Mouse (Mus musculus): ENCODE data around the gene Zfyve19. TPM values are rescaled to one million over a fixed set of nuclear protein-coding genes. Genes with fewer than 3 reads are reported as not detected.

The Zfyve19 gene
- polyA plus RNA-seq, 1 experiment from 2014 or later, result 50.8 TPM

DNA sequence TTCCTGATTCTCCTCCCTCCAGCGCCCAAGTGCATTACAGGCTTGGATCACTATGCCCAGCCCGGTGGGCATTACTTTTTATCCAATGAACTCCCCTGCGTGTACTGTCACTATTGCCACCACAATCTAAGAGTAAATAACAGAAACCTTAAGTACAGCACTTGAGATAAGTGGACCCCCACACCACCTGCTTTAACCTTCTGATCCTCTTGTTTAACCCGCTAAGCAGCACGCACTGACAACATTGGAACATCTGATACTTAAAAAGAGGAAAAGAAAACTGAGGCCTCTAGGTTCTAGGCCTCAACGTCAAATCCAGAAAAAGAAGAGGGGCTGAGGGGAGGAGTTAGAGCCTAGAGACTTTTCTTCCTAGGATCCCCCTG lies 465 bp upstream of the Zfyve19 start:
- ATAC-seq (ENCODE audit: low read depth), result peak; percentile 1; the same call in 1 of the 2 replicates
- WGBS, result 10% methylated on average over 6 of the region's 6 CpGs
- H3K4me2 ChIP-seq (ENCODE audit: low read depth, low read length), result peak overlapping the region; percentile 53
- H3K36me3 ChIP-seq (ENCODE audit: control insufficient read depth, insufficient read depth, low read length), result peaks cover 9% of the 10 kb centered on the region
- H3K4me1 ChIP-seq (replicated peaks; ENCODE audit: control insufficient read depth, insufficient read depth, low read length), result peaks cover 16% of the 10 kb centered on the region
- H3K27me3 ChIP-seq (ENCODE audit: control insufficient read depth, insufficient read depth, low read depth, low read length), result no peaks in the 10 kb centered on the region
- peak overlapping the region; percentile 77 for H3K9ac ChIP-seq (ENCODE audit: low read length)
- peak overlapping the region; percentile 86 for H3K4me3 ChIP-seq (ENCODE audit: low read length)
- no peaks in the 10 kb centered on the region for H3K9me3 ChIP-seq (ENCODE audit: control insufficient read depth, low read length)
- H3K27ac ChIP-seq (ENCODE audit: low read length), result peak overlapping the region; percentile 91

GRCm38 (mm10) chr2:119209176-119209507 lies 725 bp downstream of the Zfyve19 start:
- peak overlapping the region; percentile 86 for H3K4me3 ChIP-seq (ENCODE audit: low read length)
- no peaks in the 10 kb centered on the region for H3K9me3 ChIP-seq (ENCODE audit: control insufficient read depth, low read length)
- peak overlapping the region; percentile 81 for H3K9ac ChIP-seq (ENCODE audit: low read length)
- H3K4me1 ChIP-seq (replicated peaks; ENCODE audit: control insufficient read depth, insufficient read depth, low read length), result peaks cover 10% of the 10 kb centered on the region
- ATAC-seq (ENCODE audit: low read depth), result no peak
- peak overlapping the region; percentile 75 for H3K27ac ChIP-seq (ENCODE audit: low read length)
- H3K27me3 ChIP-seq (ENCODE audit: control insufficient read depth, insufficient read depth, low read depth, low read length), result no peaks in the 10 kb centered on the region
- 2% methylated on average over 13 of the region's 13 CpGs for WGBS
- peak overlapping the region; percentile 81 for H3K4me2 ChIP-seq (ENCODE audit: low read depth, low read length)
- H3K36me3 ChIP-seq (ENCODE audit: control insufficient read depth, insufficient read depth, low read length), result peaks cover 13% of the 10 kb centered on the region

GRCm38 (mm10) chr2:119229775-119230704 lies 21.6 kb downstream of the Zfyve19 start, which contains the start of gene Ppp1r14d:
Ppp1r14d (minus strand) TSS chr2:119229906.
- no peak within 1 kb of the TSS for H3K4me3 ChIP-seq (ENCODE audit: low read length)
- no peak within 1 kb of the TSS for H3K27ac ChIP-seq (ENCODE audit: low read length)
- H3K4me2 ChIP-seq (ENCODE audit: low read depth, low read length), result no peak within 1 kb of the TSS
- no peaks in the 10 kb centered on the region for H3K27me3 ChIP-seq (ENCODE audit: control insufficient read depth, insufficient read depth, low read depth, low read length)
- WGBS, result 59% methylated on average over 6 of the region's 6 CpGs
- no peak within 1 kb of the TSS for H3K9ac ChIP-seq (ENCODE audit: low read length)
- no peaks in the 10 kb centered on the region for H3K9me3 ChIP-seq (ENCODE audit: control insufficient read depth, low read length)
- no peaks in the 10 kb centered on the region for H3K36me3 ChIP-seq (ENCODE audit: control insufficient read depth, insufficient read depth, low read length)
- H3K4me1 ChIP-seq (replicated peaks; ENCODE audit: control insufficient read depth, insufficient read depth, low read length), result no peaks in the 10 kb centered on the region
- no peak for ATAC-seq (ENCODE audit: low read depth)

DNA sequence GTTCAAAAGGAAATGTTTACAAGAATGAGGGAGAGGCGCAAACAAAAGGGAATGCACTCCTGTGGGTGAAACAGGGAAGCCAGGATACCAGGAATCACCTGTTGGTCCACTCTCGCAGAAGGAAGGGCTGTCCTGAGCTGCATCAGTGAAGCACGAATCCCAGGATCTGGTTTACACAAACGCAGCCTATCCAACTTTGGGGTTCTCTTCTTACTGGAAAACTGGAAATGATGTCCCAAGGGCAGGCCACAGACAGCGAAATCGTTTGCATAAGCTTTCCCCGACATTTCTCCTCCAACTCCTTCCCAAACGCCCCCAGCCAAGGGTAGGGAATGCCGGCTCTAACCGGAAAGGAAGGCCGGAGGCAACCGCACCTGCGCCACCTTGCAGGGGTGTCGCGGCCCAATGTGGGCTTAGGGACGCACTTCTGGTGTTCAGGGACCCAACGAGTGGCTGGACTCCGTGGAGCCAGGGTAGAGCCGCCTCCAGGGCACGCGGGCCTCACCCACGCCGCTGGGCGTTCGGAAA lies 28.3 kb downstream of the Zfyve19 start:
- WGBS, result 6% methylated on average over 22 of the region's 25 CpGs
- peak overlapping the region; percentile 71 for H3K4me2 ChIP-seq (ENCODE audit: low read depth, low read length)
- no peaks in the 10 kb centered on the region for H3K9me3 ChIP-seq (ENCODE audit: control insufficient read depth, low read length)
- H3K27ac ChIP-seq (ENCODE audit: low read length), result peak overlapping the region; percentile 79
- H3K27me3 ChIP-seq (ENCODE audit: control insufficient read depth, insufficient read depth, low read depth, low read length), result peaks cover 35% of the 10 kb centered on the region
- peaks cover 6% of the 10 kb centered on the region; the same call in 1 of the 2 replicates for H3K4me1 ChIP-seq (replicated peaks; ENCODE audit: control insufficient read depth, insufficient read depth, low read length)
- peak; percentile 58 for ATAC-seq (ENCODE audit: low read depth)
- H3K36me3 ChIP-seq (ENCODE audit: control insufficient read depth, insufficient read depth, low read length), result no peaks in the 10 kb centered on the region
- peak overlapping the region; percentile 61 for H3K4me3 ChIP-seq (ENCODE audit: low read length)
- peak overlapping the region; percentile 72 for H3K9ac ChIP-seq (ENCODE audit: low read length)

DNA sequence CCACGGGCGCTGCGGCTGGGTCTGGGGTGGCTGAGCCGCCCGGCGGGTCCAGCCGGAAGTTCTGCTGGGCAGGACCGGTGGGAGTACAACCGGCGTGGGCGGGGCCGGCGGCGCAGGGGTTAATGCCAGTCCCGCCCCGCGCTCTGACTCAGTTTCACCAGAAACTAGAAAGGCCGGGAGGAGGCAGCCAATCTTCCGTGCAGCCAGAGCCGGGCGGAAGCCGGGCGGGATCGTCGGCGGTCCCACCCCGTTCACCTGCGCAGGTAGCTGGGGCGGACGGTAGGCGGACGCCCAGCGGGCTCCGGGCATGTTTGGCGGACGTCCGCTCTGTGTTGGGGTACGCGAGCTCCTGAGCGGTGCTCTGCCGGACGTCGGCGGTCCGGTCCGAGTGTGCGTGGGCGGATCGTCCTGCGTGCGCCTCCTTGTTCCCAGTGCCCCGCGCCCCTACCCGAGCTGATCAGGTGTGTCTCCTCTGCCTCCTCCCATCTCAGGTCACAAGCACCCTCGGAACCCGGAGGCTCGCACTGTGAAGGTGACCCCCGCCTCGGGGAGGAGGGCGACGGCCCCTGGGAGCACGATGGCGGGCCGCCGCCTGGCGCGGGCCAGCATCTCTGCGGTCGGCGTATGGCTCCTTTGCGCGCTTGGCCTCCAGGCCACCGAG lies 28.9 kb downstream of the Zfyve19 start, which contains the start of gene Spint1:
Gene Spint1 (plus strand): TSS at position 153 of the 661 bp plus-strand sequence.
- H3K9ac ChIP-seq (ENCODE audit: low read length), result peak within 1 kb of the TSS; percentile 72
- H3K4me1 ChIP-seq (replicated peaks; ENCODE audit: control insufficient read depth, insufficient read depth, low read length), result peaks cover 6% of the 10 kb centered on the region; the same call in 1 of the 2 replicates
- peaks cover 35% of the 10 kb centered on the region for H3K27me3 ChIP-seq (ENCODE audit: control insufficient read depth, insufficient read depth, low read depth, low read length)
- H3K27ac ChIP-seq (ENCODE audit: low read length), result peak within 1 kb of the TSS; percentile 79
- peak; percentile 79 for ATAC-seq (ENCODE audit: low read depth)
- under 1% methylated on average over 70 of the region's 73 CpGs for WGBS
- H3K4me3 ChIP-seq (ENCODE audit: low read length), result peak within 1 kb of the TSS; percentile 61
- H3K4me2 ChIP-seq (ENCODE audit: low read depth, low read length), result peak within 1 kb of the TSS; percentile 71
- no peaks in the 10 kb centered on the region for H3K9me3 ChIP-seq (ENCODE audit: control insufficient read depth, low read length)
- H3K36me3 ChIP-seq (ENCODE audit: control insufficient read depth, insufficient read depth, low read length), result no peaks in the 10 kb centered on the region

GRCm38 (mm10) chr2:119237871-119238220 lies 29.4 kb downstream of the Zfyve19 start:
- Histone ChIP-seq H3K36me3 (ENCODE audit: control insufficient read depth, insufficient read depth, low read length) (no peaks in the 10 kb centered on the region), H3K27ac (ENCODE audit: low read length) (peak overlapping the region; percentile 79), H3K9me3 (ENCODE audit: control insufficient read depth, low read length) (no peaks in the 10 kb centered on the region), H3K4me2 (ENCODE audit: low read depth, low read length) (peak overlapping the region; percentile 71), H3K4me3 (ENCODE audit: low read length) (peak overlapping the region; percentile 61), H3K4me1 (replicated peaks; ENCODE audit: control insufficient read depth, insufficient read depth, low read length) (peaks cover 6% of the 10 kb centered on the region; the same call in 1 of the 2 replicates), H3K9ac (ENCODE audit: low read length) (peak overlapping the region; percentile 72), H3K27me3 (ENCODE audit: control insufficient read depth, insufficient read depth, low read depth, low read length) (peaks cover 35% of the 10 kb centered on the region)
- ATAC-seq (ENCODE audit: low read depth), result peak; percentile 43; the same call in 1 of the 2 replicates
- 2% methylated on average over 31 of the region's 31 CpGs for WGBS

- H3K9me3 ChIP-seq (ENCODE audit: control insufficient read depth, low read length), result no peaks in the 10 kb centered on the region
- H3K4me2 ChIP-seq (ENCODE audit: low read depth, low read length), result peak overlapping the region; percentile 71
- H3K27ac ChIP-seq (ENCODE audit: low read length), result no peak overlapping the region
- 46% methylated on average over 2 of the region's 2 CpGs for WGBS
- peak overlapping the region; percentile 61 for H3K4me3 ChIP-seq (ENCODE audit: low read length)
- no peaks in the 10 kb centered on the region for H3K36me3 ChIP-seq (ENCODE audit: control insufficient read depth, insufficient read depth, low read length)
- peaks cover 35% of the 10 kb centered on the region for H3K27me3 ChIP-seq (ENCODE audit: control insufficient read depth, insufficient read depth, low read depth, low read length)
- no peak for ATAC-seq (ENCODE audit: low read depth)
- peak overlapping the region; percentile 72 for H3K9ac ChIP-seq (ENCODE audit: low read length)
- peaks cover 6% of the 10 kb centered on the region; the same call in 1 of the 2 replicates for H3K4me1 ChIP-seq (replicated peaks; ENCODE audit: control insufficient read depth, insufficient read depth, low read length)
These were observed 30.3 kb downstream of the Zfyve19 start for GRCm38 (mm10) chr2:119238671-119239070.

GRCm38 (mm10) chr2:119240075-119240818 lies 31.8 kb downstream of the Zfyve19 start:
- no peak overlapping the region for H3K9ac ChIP-seq (ENCODE audit: low read length)
- H3K36me3 ChIP-seq (ENCODE audit: control insufficient read depth, insufficient read depth, low read length), result no peaks in the 10 kb centered on the region
- no peak overlapping the region for H3K4me3 ChIP-seq (ENCODE audit: low read length)
- ATAC-seq (ENCODE audit: low read depth), result no peak
- H3K27ac ChIP-seq (ENCODE audit: low read length), result no peak overlapping the region
- H3K4me1 ChIP-seq (replicated peaks; ENCODE audit: control insufficient read depth, insufficient read depth, low read length), result peaks cover 6% of the 10 kb centered on the region; the same call in 1 of the 2 replicates
- no peaks in the 10 kb centered on the region for H3K9me3 ChIP-seq (ENCODE audit: control insufficient read depth, low read length)
- H3K27me3 ChIP-seq (ENCODE audit: control insufficient read depth, insufficient read depth, low read depth, low read length), result peaks cover 35% of the 10 kb centered on the region
- 60% methylated on average over 4 of the region's 4 CpGs for WGBS
- no peak overlapping the region for H3K4me2 ChIP-seq (ENCODE audit: low read depth, low read length)
